Mouse (Mus musculus) liver, adult 2 months (tissue): ENCODE data around the gene Amhr2. TPM values are rescaled to one million over a fixed set of nuclear protein-coding genes. Genes with fewer than 3 reads are reported as not detected.

Source experiments
- DNase-seq: peaks from one replicate; pipeline ENCODE4 v3.0.0-alpha.2; 2011; ENCODE audit warnings: low read depth, low spot score; ENCODE audit errors: extremely low read depth
- H3K27ac ChIP-seq: fragments of 200-500 bp; replicated peaks from 2 replicates; pipeline ENCODE4 v1.5.1; 2012; ENCODE audit warnings: low read depth, mild to moderate bottlenecking, control low read depth, inconsistent platforms, low read length; ENCODE audit not compliant: insufficient read depth
- H3K27me3 ChIP-seq: fragments of 200-500 bp; 2 replicates; pipeline ENCODE4 v1.6.1; 2012; ENCODE audit warnings: mild to moderate bottlenecking, moderate library complexity, low read length, inconsistent platforms; ENCODE audit not compliant: control insufficient read depth, insufficient read depth
- H3K36me3 ChIP-seq: fragments of 200-500 bp; 2 replicates; pipeline ENCODE4 v1.6.1; 2012; ENCODE audit warnings: low read length, inconsistent platforms; ENCODE audit not compliant: control insufficient read depth, insufficient read depth
- H3K4me1 ChIP-seq: fragments of 200-500 bp; 2 replicates; pipeline ENCODE4 v1.6.1; 2011; ENCODE audit warnings: low read length; ENCODE audit not compliant: control insufficient read depth, insufficient read depth
- H3K4me3 ChIP-seq: fragments of 200-500 bp; 2 replicates; pipeline ENCODE4 v1.5.1; 2011; ENCODE audit warnings: low read depth, mild to moderate bottlenecking, control low read depth, low read length, moderate library complexity; ENCODE audit not compliant: insufficient read depth
- H3K79me2 ChIP-seq: fragments of 200-500 bp; 2 replicates; pipeline ENCODE4 v1.6.1; 2012; ENCODE audit warnings: inconsistent platforms, mild to moderate bottlenecking, low read length, moderate library complexity; ENCODE audit not compliant: control insufficient read depth, insufficient read depth
- H3K9ac ChIP-seq: fragments of 200-500 bp; 2 replicates; pipeline ENCODE4 v1.6.1; 2012; ENCODE audit warnings: low read depth, mild to moderate bottlenecking, control low read depth, inconsistent platforms, low read length
- CTCF ChIP-seq: fragments of 200-500 bp; IDR thresholded peaks from 2 replicates; pipeline ENCODE4 v1.5.1; 2011; ENCODE audit warnings: low read depth, low read length, control low read depth
- POLR2A ChIP-seq: fragments of 200-500 bp; IDR thresholded peaks from 2 replicates; pipeline ENCODE4 v1.6.1; 2011; ENCODE audit warnings: low read length, control low read depth; ENCODE audit not compliant: insufficient read depth; ENCODE audit errors: extremely low read depth
- WGBS: fragments of 180-500 bp; shearing (Covaris S2); methylation state at CpG from one replicate; pipeline ENCODE4 v1.1.7; 2018; 5-methylcytosine and 5-hydroxymethylcytosine counted together
- polyA plus RNA-seq: library from polyadenylated mRNA; depleted of rRNA; stranded (reverse); fragments of >200 nt; gene quantifications from 2 replicates; pipeline ENCODE4 v1.2.3, GENCODE M21; 2012
- total RNA-seq: library from RNA; depleted of rRNA; stranded (reverse); fragments of >200 nt; gene quantifications from 2 replicates; pipeline ENCODE4 v1.2.3, GENCODE M21; 2014

Amhr2 gene
- total and polyA plus RNA-seq, 2 experiments: 0.09 to 0.40 TPM

- Histone ChIP-seq H3K79me2 (peaks cover 14% of the 10 kb centered on the region; the same call in 1 of the 2 replicates), H3K36me3 (peaks cover 9% of the 10 kb centered on the region), H3K27ac (no peak overlapping the region), H3K4me1 (peaks cover 5% of the 10 kb centered on the region; the same call in 1 of the 2 replicates), H3K4me3 (no peak overlapping the region), H3K27me3 (no peaks in the 10 kb centered on the region), H3K9ac (no peak overlapping the region)
- no peak for TF ChIP-seq CTCF
- TF ChIP-seq POLR2A: no peak
- DNase-seq: no peak
- WGBS: 3% methylated on average over 1 of the region's 1 CpGs
These were observed 24.2 kb upstream of the Amhr2 start for GRCm38 (mm10) chr15:102420986-102421385.

DNA sequence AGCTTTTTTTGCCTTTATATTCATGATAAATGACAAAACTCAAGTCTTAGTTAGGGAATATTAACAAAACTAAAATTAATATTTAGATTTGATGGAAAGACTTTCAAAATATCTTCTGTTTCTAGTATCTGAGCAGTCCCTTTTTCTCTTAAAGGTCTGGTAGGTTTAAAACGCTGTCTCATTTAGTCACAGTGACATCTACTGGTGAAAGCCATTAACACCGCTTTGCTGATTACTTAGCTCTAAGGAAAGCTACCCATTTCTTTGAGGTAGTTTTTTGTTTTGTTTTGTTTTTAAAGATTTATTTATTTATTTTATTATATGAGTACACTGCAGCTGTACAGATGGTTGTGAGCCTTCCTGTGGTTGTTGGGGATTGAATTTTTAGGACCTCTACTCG is 23.7 kb upstream of the Amhr2 start:
- peak; percentile 67 for DNase-seq
- peaks cover 5% of the 10 kb centered on the region; the same call in 1 of the 2 replicates for H3K4me1 ChIP-seq
- H3K79me2 ChIP-seq: peaks cover 14% of the 10 kb centered on the region; the same call in 1 of the 2 replicates
- 48% methylated on average over 3 of the region's 3 CpGs for WGBS
- peaks cover 12% of the 10 kb centered on the region for H3K36me3 ChIP-seq
- H3K27ac ChIP-seq: no peak overlapping the region
- TF ChIP-seq POLR2A (no peak), CTCF (peak; percentile 18; the same call in 1 of the 2 replicates)
- H3K4me3 ChIP-seq: no peak overlapping the region
- H3K9ac ChIP-seq: no peak overlapping the region
- no peaks in the 10 kb centered on the region for H3K27me3 ChIP-seq

DNA sequence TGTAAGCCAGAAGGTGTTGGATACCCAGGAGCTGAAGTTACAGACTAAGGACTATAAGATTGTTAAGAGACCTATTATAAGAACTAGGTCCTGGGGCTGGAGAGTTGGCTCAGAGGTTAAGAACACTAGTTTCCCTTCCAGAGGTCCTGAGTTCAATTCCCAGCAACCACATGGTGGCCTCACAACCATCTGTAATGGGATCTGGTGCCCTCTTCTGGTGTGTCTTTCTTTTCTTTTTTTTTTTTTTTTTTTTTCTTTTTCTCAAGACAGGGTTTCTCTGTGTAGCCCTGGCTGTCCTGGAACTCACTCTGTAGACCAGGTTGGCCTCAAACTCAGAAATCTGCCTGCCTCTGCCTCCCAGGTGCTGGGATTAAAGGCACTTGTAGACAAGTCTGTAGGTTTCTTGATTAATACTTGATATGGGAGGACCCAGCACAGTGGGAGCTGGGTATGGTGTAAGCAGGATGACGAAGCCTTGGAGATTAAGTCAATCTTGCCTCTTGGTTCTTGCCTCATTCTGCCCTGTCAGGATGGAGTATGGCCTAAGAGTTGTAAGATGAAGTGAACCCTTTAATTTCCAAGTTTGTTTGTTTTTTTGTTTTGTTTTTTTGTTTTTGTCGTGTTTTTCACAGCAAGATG is 21.4 kb upstream of the Amhr2 start:
- H3K79me2 ChIP-seq: peaks cover 14% of the 10 kb centered on the region; the same call in 1 of the 2 replicates
- no peak for TF ChIP-seq POLR2A
- TF ChIP-seq CTCF: no peak
- H3K36me3 ChIP-seq: peaks cover 25% of the 10 kb centered on the region
- no peak for DNase-seq
- no peaks in the 10 kb centered on the region for H3K27me3 ChIP-seq
- peaks cover 4% of the 10 kb centered on the region; the same call in 1 of the 2 replicates for H3K4me1 ChIP-seq
- H3K4me3 ChIP-seq: no peak overlapping the region
- no peak overlapping the region for H3K27ac ChIP-seq
- no peak overlapping the region for H3K9ac ChIP-seq
- 93% methylated on average over 2 of the region's 2 CpGs for WGBS

GRCm38 (mm10) chr15:102424657-102425056 is 20.5 kb upstream of the Amhr2 start:
- Histone ChIP-seq H3K9ac (no peak overlapping the region), H3K79me2 (peaks cover 10% of the 10 kb centered on the region; the same call in 1 of the 2 replicates), H3K27ac (no peak overlapping the region), H3K4me1 (peaks cover 2% of the 10 kb centered on the region; the same call in 1 of the 2 replicates), H3K4me3 (no peak overlapping the region), H3K36me3 (peaks cover 29% of the 10 kb centered on the region), H3K27me3 (no peaks in the 10 kb centered on the region)
- TF ChIP-seq CTCF: no peak
- TF ChIP-seq POLR2A: no peak
- WGBS: 22% methylated on average over 2 of the region's 2 CpGs
- peak; percentile 57 for DNase-seq

DNA sequence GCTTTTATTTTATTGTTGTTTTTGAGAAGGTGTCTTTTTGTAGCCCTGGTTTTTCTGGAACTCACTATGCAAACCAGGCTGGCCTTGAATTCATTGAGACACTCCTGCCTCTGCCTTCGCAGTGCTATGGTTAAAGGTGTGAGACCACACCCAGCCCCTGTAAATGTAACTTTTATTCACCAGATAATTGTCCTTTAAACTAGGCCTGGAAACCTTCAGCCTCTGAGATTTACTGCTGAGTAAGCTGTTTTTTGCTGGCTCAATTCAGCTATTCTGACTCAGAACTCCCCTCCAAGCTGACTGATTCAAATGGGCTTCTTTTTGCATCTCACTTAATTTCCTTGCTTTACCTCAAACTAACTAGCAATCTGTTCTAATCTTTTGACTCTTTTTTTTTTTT is 18.2 kb upstream of the Amhr2 start:
- peaks cover 6% of the 10 kb centered on the region; the same call in 1 of the 2 replicates for H3K79me2 ChIP-seq
- no peak overlapping the region for H3K27ac ChIP-seq
- H3K36me3 ChIP-seq: peaks cover 49% of the 10 kb centered on the region
- no peak overlapping the region for H3K4me3 ChIP-seq
- DNase-seq: no peak
- no peak for TF ChIP-seq POLR2A
- no peak for TF ChIP-seq CTCF
- WGBS: 97% methylated on average over 1 of the region's 1 CpGs
- no peaks in the 10 kb centered on the region; the same call in 1 of the 2 replicates for H3K4me1 ChIP-seq
- no peak overlapping the region for H3K9ac ChIP-seq
- no peaks in the 10 kb centered on the region for H3K27me3 ChIP-seq

- WGBS: 78% methylated on average over 1 of the region's 1 CpGs
- no peaks in the 10 kb centered on the region for H3K79me2 ChIP-seq
- DNase-seq: no peak
- no peak overlapping the region for H3K4me3 ChIP-seq
- no peak overlapping the region for H3K27ac ChIP-seq
- no peaks in the 10 kb centered on the region for H3K27me3 ChIP-seq
- peaks cover 63% of the 10 kb centered on the region for H3K36me3 ChIP-seq
- TF ChIP-seq POLR2A: no peak
- no peak for TF ChIP-seq CTCF
- H3K9ac ChIP-seq: no peak overlapping the region
- H3K4me1 ChIP-seq: no peaks in the 10 kb centered on the region
These were observed 13.1 kb upstream of the Amhr2 start for GRCm38 (mm10) chr15:102432046-102432445.
